Mouse (Mus musculus): ENCODE measurements around the gene Ces1g. TPM values are rescaled to one million over a fixed set of nuclear protein-coding genes. Genes with fewer than 3 reads are reported as not detected.

The Ces1g gene
- not detected in 2 replicates for polyA plus RNA-seq (2014; fragmentation: Nextera tagmentation; extraction: Ambion mirVana)

DNA sequence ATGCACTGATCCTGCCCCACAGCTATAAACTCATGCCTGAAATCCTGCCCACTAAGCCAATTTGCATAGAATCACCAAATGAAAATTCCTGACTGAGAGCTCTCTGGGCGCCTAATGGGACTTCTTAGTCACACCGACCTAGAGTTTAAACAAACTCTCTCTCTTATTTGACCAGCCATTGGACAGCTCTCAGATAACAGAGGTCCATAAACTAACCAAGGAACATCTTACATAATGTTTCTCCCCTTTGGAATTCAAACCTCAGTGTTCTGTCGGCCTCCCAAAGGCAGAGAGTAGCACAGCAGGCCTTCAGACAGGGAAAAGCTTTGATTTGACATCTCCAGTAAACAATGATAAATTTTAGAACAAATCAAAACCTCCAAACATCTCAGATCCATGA, at the start of gene Ces1g:
Gene Ces1g, minus strand, starts transcription at position 102 of the 400 bp plus-strand sequence.
- Histone ChIP-seq H3K36me3 (ENCODE audit: control insufficient read depth, insufficient read depth, low read length) (no peaks in the 10 kb centered on the region), H3K4me1 (replicated peaks; ENCODE audit: control insufficient read depth, insufficient read depth, low read length) (no peaks in the 10 kb centered on the region), H3K27me3 (ENCODE audit: control insufficient read depth, insufficient read depth, low read length) (no peaks in the 10 kb centered on the region), H3K4me3 (ENCODE audit: low read depth, low read length) (no peak within 1 kb of the TSS), H3K4me2 (replicated peaks; ENCODE audit: low read depth, low read length) (no peak within 1 kb of the TSS), H3K9me3 (ENCODE audit: control insufficient read depth, low read length) (no peaks in the 10 kb centered on the region), H3K27ac (ENCODE audit: low read depth, low read length) (no peak within 1 kb of the TSS), H3K9ac (ENCODE audit: low read depth, low read length) (no peak within 1 kb of the TSS)
- DNase-seq (ENCODE audit: low spot score) (no peak), ATAC-seq (ENCODE audit: low FRiP score) (no peak)
- 71% methylated on average over 3 of the region's 3 CpGs for WGBS

DNA sequence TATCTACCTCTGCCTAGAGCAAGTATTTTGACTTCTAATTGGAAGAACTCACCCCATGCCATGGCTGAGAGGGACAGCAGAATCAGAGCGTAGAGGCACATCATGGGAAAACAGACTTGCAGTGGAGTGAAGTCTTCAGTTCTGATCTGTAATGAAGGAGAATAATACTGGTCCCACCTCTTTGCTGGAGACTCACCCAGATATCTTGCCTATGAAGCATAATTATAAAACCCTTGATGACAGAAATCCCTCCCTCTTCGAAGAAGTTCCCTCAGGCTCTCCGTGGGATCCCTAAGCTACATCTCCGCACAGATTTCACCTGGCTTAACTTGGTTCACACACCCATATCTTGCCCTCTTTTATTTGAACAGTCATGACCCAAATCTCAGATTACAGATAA, 42.5 kb upstream of the Ces1g start, which contains the start of gene Ces1h:
Gene Ces1h, minus strand, starts transcription at position 101 of the 400 bp plus-strand sequence.
- DNase-seq (ENCODE audit: low spot score) (no peak), ATAC-seq (ENCODE audit: low FRiP score) (no peak)
- Histone ChIP-seq H3K27ac (ENCODE audit: low read depth, low read length) (no peak within 1 kb of the TSS), H3K4me3 (ENCODE audit: low read depth, low read length) (no peak within 1 kb of the TSS), H3K9me3 (ENCODE audit: control insufficient read depth, low read length) (no peaks in the 10 kb centered on the region), H3K4me2 (replicated peaks; ENCODE audit: low read depth, low read length) (no peak within 1 kb of the TSS), H3K9ac (ENCODE audit: low read depth, low read length) (no peak within 1 kb of the TSS), H3K36me3 (ENCODE audit: control insufficient read depth, insufficient read depth, low read length) (no peaks in the 10 kb centered on the region), H3K4me1 (replicated peaks; ENCODE audit: control insufficient read depth, insufficient read depth, low read length) (no peaks in the 10 kb centered on the region), H3K27me3 (ENCODE audit: control insufficient read depth, insufficient read depth, low read length) (no peaks in the 10 kb centered on the region)
- 92% methylated on average over 4 of the region's 4 CpGs for WGBS

DNA sequence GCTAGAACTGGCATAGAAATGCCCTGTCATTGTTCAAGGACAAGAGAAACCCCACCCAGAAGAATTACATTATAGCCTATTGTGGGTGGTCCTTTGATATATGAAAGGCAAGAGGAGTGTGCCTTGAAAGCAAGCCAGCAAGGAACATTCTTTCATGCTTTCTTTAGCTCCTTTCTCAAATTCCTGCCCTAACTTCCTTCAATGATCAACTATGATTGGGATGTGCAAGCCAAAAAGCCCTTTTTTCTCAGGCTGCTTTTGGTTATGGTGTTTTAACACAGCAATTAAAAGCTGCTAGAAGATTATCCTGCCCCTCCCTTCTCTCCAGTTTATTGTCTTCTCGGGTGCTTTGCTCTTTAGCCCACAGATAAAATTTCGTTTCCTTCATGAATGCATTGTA, 32.4 kb upstream of the Ces1g start:
- H3K27ac ChIP-seq (ENCODE audit: low read depth, low read length): no peak overlapping the region
- H3K4me2 ChIP-seq (replicated peaks; ENCODE audit: low read depth, low read length): no peak overlapping the region
- H3K4me1 ChIP-seq (replicated peaks; ENCODE audit: control insufficient read depth, insufficient read depth, low read length): no peaks in the 10 kb centered on the region
- 39% methylated on average over 2 of the region's 2 CpGs for WGBS
- no peaks in the 10 kb centered on the region for H3K27me3 ChIP-seq (ENCODE audit: control insufficient read depth, insufficient read depth, low read length)
- H3K9ac ChIP-seq (ENCODE audit: low read depth, low read length): no peak overlapping the region
- ATAC-seq (ENCODE audit: low FRiP score): no peak
- H3K36me3 ChIP-seq (ENCODE audit: control insufficient read depth, insufficient read depth, low read length): no peaks in the 10 kb centered on the region
- no peaks in the 10 kb centered on the region for H3K9me3 ChIP-seq (ENCODE audit: control insufficient read depth, low read length)
- no peak for DNase-seq (ENCODE audit: low spot score)
- H3K4me3 ChIP-seq (ENCODE audit: low read depth, low read length): no peak overlapping the region

DNA sequence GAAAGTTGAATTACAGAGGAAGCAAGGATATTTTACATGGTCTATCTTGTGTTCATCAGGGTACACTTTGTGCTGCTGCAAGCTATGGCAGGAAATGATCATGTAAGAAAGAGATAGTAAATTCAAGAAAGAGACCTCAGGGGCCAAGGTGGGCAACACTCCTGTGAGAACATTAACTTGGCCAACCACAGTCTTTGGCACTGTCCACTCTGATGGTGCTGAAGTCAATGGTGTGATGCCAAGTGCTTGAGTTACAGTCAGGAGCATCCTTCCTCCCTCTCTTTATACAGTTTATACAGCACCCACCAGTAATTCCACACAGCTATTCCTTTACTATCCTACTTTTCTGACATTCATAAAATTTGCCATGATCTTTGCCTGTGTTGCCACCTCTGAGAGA, 23.0 kb upstream of the Ces1g start:
- DNase-seq (ENCODE audit: low spot score) (peak; percentile 13), ATAC-seq (ENCODE audit: low FRiP score) (no peak)
- no peak overlapping the region for H3K4me3 ChIP-seq (ENCODE audit: low read depth, low read length)

DNA sequence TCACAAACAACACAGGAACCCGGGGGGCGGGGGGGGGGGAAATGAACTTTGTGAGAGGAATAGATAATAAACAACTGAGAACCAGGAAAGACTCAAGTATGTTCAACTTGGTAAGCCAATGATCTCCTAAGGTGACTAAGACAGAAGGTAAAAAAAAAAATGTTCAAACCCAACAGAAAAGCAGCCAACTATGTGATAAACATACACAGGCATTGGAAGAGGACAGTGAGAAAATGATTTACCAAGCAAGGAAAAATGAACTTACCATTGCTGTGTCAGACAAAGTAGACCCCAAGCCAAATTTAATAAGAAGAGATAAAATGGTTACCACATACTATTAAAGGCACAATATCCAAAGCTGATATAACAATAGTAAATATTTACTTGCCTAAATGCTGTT, 2.4 kb upstream of the Ces1g start:
- H3K9ac ChIP-seq (ENCODE audit: low read depth, low read length): no peak overlapping the region
- no peaks in the 10 kb centered on the region for H3K9me3 ChIP-seq (ENCODE audit: control insufficient read depth, low read length)
- DNase-seq (ENCODE audit: low spot score): no peak
- H3K27me3 ChIP-seq (ENCODE audit: control insufficient read depth, insufficient read depth, low read length): no peaks in the 10 kb centered on the region
- no peak overlapping the region for H3K4me3 ChIP-seq (ENCODE audit: low read depth, low read length)
- no peak overlapping the region for H3K27ac ChIP-seq (ENCODE audit: low read depth, low read length)
- 76% methylated on average over 2 of the region's 2 CpGs for WGBS
- no peaks in the 10 kb centered on the region for H3K36me3 ChIP-seq (ENCODE audit: control insufficient read depth, insufficient read depth, low read length)
- no peak for ATAC-seq (ENCODE audit: low FRiP score)
- no peaks in the 10 kb centered on the region for H3K4me1 ChIP-seq (replicated peaks; ENCODE audit: control insufficient read depth, insufficient read depth, low read length)
- no peak overlapping the region for H3K4me2 ChIP-seq (replicated peaks; ENCODE audit: low read depth, low read length)

More for the DNA sequence above, 23.0 kb upstream of the Ces1g start:
- H3K4me2 ChIP-seq (replicated peaks; ENCODE audit: low read depth, low read length): no peak overlapping the region
- no peak overlapping the region for H3K9ac ChIP-seq (ENCODE audit: low read depth, low read length)
- no peaks in the 10 kb centered on the region for H3K27me3 ChIP-seq (ENCODE audit: control insufficient read depth, insufficient read depth, low read length)
- H3K36me3 ChIP-seq (ENCODE audit: control insufficient read depth, insufficient read depth, low read length): no peaks in the 10 kb centered on the region
- H3K27ac ChIP-seq (ENCODE audit: low read depth, low read length): no peak overlapping the region
- no peaks in the 10 kb centered on the region for H3K4me1 ChIP-seq (replicated peaks; ENCODE audit: control insufficient read depth, insufficient read depth, low read length)
- H3K9me3 ChIP-seq (ENCODE audit: control insufficient read depth, low read length): no peaks in the 10 kb centered on the region

DNA sequence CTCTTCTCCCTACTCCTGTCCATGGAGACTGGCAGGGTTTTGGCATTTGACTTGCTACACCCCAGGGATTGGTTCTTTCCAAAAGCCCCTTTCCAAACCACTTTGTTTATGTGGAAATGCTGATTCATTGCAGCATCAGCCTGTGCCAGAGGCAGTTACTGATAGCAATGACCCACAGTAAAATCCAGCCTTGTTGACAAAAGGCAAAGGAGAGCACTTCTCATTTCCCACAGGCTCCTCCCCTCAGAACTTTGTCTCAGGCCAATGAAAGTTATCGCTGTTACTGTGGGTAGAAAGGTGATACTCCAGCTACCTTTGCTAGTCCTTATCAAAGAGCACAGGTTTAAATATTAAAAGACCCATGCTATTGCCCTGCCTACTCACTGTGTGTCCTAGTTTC, 4.4 kb downstream of the Ces1g start:
- Histone ChIP-seq H3K9ac (ENCODE audit: low read depth, low read length) (no peak overlapping the region), H3K36me3 (ENCODE audit: control insufficient read depth, insufficient read depth, low read length) (no peaks in the 10 kb centered on the region), H3K27me3 (ENCODE audit: control insufficient read depth, insufficient read depth, low read length) (no peaks in the 10 kb centered on the region), H3K4me2 (replicated peaks; ENCODE audit: low read depth, low read length) (no peak overlapping the region), H3K4me1 (replicated peaks; ENCODE audit: control insufficient read depth, insufficient read depth, low read length) (no peaks in the 10 kb centered on the region), H3K27ac (ENCODE audit: low read depth, low read length) (no peak overlapping the region), H3K9me3 (ENCODE audit: control insufficient read depth, low read length) (no peaks in the 10 kb centered on the region), H3K4me3 (ENCODE audit: low read depth, low read length) (no peak overlapping the region)
- DNase-seq (ENCODE audit: low spot score) (no peak), ATAC-seq (ENCODE audit: low FRiP score) (no peak)
- 81% methylated on average over 1 of the region's 1 CpGs for WGBS

DNA sequence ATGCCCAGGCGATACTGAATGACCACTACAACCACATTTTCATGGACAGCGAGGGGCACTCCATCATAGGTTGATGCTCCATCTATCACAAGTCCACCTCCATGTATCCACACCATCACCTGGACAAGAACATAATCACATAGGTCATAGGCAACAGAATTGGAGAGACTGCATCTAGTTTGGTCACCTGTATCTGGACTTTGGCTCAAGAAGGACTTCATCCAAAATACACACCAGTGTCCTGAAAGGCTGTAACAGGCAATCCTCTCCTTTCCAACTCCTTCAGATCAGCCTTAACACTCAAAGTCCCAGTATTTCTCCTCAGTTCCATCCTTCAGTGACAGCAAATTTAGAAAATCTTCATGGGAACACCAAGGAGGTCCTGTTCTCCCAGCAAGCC, 6.0 kb downstream of the Ces1g start:
- no peak overlapping the region for H3K4me3 ChIP-seq (ENCODE audit: low read depth, low read length)
- H3K4me2 ChIP-seq (replicated peaks; ENCODE audit: low read depth, low read length): no peak overlapping the region
- H3K36me3 ChIP-seq (ENCODE audit: control insufficient read depth, insufficient read depth, low read length): no peaks in the 10 kb centered on the region
- H3K9ac ChIP-seq (ENCODE audit: low read depth, low read length): no peak overlapping the region
- WGBS: 94% methylated on average over 2 of the region's 2 CpGs
- H3K27ac ChIP-seq (ENCODE audit: low read depth, low read length): no peak overlapping the region
- no peaks in the 10 kb centered on the region for H3K4me1 ChIP-seq (replicated peaks; ENCODE audit: control insufficient read depth, insufficient read depth, low read length)
- no peak for ATAC-seq (ENCODE audit: low FRiP score)
- H3K9me3 ChIP-seq (ENCODE audit: control insufficient read depth, low read length): no peaks in the 10 kb centered on the region
- DNase-seq (ENCODE audit: low spot score): no peak
- H3K27me3 ChIP-seq (ENCODE audit: control insufficient read depth, insufficient read depth, low read length): no peaks in the 10 kb centered on the region

DNA sequence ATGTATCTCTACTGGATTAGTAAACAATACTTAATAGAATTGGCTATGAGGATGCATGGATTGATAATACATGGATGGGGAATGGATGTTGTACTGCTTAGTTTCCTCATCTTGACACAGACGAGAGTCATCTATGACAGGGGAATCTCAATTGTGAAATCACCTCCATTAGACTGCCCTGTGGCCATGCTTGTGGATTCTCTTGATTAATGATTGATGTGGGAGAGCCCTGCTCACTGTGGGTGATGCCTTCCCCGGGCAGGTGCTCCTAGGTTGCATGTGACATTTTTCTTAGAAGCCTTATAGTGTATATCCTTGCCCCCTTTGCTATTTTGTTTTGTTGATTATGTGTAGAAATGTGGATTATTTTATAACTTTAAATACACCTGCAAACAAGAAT, 12.0 kb downstream of the Ces1g start:
- Histone ChIP-seq H3K4me2 (replicated peaks; ENCODE audit: low read depth, low read length) (no peak overlapping the region), H3K9me3 (ENCODE audit: control insufficient read depth, low read length) (no peaks in the 10 kb centered on the region), H3K4me3 (ENCODE audit: low read depth, low read length) (no peak overlapping the region), H3K36me3 (ENCODE audit: control insufficient read depth, insufficient read depth, low read length) (no peaks in the 10 kb centered on the region), H3K9ac (ENCODE audit: low read depth, low read length) (no peak overlapping the region), H3K27me3 (ENCODE audit: control insufficient read depth, insufficient read depth, low read length) (no peaks in the 10 kb centered on the region), H3K4me1 (replicated peaks; ENCODE audit: control insufficient read depth, insufficient read depth, low read length) (no peaks in the 10 kb centered on the region), H3K27ac (ENCODE audit: low read depth, low read length) (no peak overlapping the region)
- 80% methylated on average over 2 of the region's 2 CpGs for WGBS
- no peak for ATAC-seq (ENCODE audit: low FRiP score)
- DNase-seq (ENCODE audit: low spot score): no peak

DNA sequence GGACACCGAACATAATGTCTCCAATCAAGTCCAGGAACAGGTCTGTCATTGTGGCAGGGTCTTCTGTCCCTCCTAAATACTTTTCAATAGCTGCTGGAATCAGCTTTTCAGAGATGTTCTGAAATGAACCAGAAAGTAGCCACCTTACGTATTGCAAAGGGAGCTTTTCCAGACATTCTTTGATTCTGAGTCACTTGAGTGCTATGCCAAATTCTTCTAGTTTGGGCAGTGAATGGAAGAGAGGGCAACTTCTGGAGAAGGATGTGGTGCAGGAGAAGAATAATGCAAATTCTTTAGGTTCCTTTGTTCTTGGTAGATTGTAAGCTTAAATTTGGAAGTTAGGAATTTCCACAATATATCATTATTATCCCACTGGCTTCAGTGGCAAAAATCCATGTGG, 20.1 kb downstream of the Ces1g start:
- no peak overlapping the region for H3K4me2 ChIP-seq (replicated peaks; ENCODE audit: low read depth, low read length)
- no peak overlapping the region for H3K27ac ChIP-seq (ENCODE audit: low read depth, low read length)
- DNase-seq (ENCODE audit: low spot score): no peak
- no peaks in the 10 kb centered on the region for H3K9me3 ChIP-seq (ENCODE audit: control insufficient read depth, low read length)
- ATAC-seq (ENCODE audit: low FRiP score): no peak
- H3K9ac ChIP-seq (ENCODE audit: low read depth, low read length): no peak overlapping the region
- H3K4me3 ChIP-seq (ENCODE audit: low read depth, low read length): no peak overlapping the region
- H3K4me1 ChIP-seq (replicated peaks; ENCODE audit: control insufficient read depth, insufficient read depth, low read length): no peaks in the 10 kb centered on the region
- no peaks in the 10 kb centered on the region for H3K36me3 ChIP-seq (ENCODE audit: control insufficient read depth, insufficient read depth, low read length)
- WGBS: 86% methylated on average over 2 of the region's 2 CpGs
- no peaks in the 10 kb centered on the region for H3K27me3 ChIP-seq (ENCODE audit: control insufficient read depth, insufficient read depth, low read length)
